Mouse (Mus musculus) C2C12 (cell line): Measurements from ENCODE around the gene Hist3h2ba.

Experiments used
- CEBPB ChIP-seq: IDR thresholded peaks from one replicate; pipeline ENCODE4 v1.6.1; 2011; ENCODE audit warnings: low read depth, mild to moderate bottlenecking, control low read depth, moderate library complexity
- CTCF ChIP-seq: IDR thresholded peaks from one replicate; pipeline ENCODE4 v1.5.1; 2011; ENCODE audit not compliant: control insufficient read depth, insufficient read depth, insufficient read length
- FOSL1 ChIP-seq: IDR thresholded peaks from one replicate; pipeline ENCODE4 v1.8.0; 2011; ENCODE audit warnings: mild to moderate bottlenecking, low read length; ENCODE audit not compliant: poor library complexity, insufficient read depth, severe bottlenecking
- MAX ChIP-seq: IDR thresholded peaks from one replicate; pipeline ENCODE4 v1.6.1; 2011; ENCODE audit warnings: mild to moderate bottlenecking, control low read depth
- MYOD1 ChIP-seq: IDR thresholded peaks from one replicate; pipeline ENCODE4 v1.6.1; 2011; ENCODE audit warnings: low read depth; ENCODE audit not compliant: control insufficient read depth, insufficient read length
- MYOG ChIP-seq: IDR thresholded peaks from one replicate; pipeline ENCODE4 v1.6.1; 2011; ENCODE audit not compliant: control insufficient read depth, insufficient read length; ENCODE audit errors: extremely low read depth
- USF1 ChIP-seq: IDR thresholded peaks from one replicate; pipeline ENCODE4 v1.6.1; 2011; ENCODE audit warnings: low read depth, mild to moderate bottlenecking, control low read depth, moderate library complexity

DNA sequence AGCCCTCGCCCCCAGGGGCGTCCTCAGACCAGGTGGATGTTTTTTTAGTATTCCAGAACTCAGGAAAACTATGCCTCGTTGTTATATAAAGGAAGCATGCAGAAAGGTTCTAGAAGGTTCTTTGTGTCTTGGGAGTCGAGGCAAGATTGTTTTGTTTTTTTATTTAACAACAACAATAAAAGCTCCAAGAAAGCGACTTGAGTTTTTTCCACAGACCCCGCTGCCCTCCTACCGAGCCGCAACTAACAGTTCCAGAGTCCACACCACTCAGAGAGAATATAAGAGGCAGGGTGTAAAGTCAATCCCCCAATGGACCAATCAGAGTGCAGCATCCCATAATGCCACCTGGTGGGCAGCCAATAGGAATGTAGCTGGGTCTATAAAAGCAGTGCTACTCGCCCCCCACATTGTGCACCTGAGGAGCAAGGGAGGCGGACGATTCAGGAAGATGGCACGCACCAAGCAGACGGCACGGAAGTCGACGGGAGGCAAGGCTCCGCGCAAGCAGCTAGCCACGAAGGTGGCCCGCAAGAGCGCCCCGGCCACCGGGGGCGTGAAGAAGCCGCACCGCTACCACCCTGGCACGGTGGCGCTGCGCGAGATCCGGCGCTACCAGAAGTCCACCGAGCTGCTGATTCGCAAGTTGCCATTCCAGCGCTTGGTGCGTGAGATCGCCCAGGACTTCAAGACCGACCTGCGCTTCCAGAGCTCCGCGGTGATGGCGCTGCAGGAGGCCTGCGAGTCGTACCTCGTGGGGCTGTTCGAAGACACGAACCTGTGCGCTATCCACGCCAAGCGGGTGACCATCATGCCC lies 12.9 kb downstream of the Hist3h2ba start:
- TF ChIP-seq CTCF: no peak
- TF ChIP-seq MYOG: no peak
- no peak for TF ChIP-seq MAX
- no peak for TF ChIP-seq FOSL1
- TF ChIP-seq USF1: no peak
- no peak for TF ChIP-seq MYOD1
- TF ChIP-seq CEBPB: no peak
